9 mouse cellular contexts compared by ENCODE assay signal in the genomic region with DNA sequence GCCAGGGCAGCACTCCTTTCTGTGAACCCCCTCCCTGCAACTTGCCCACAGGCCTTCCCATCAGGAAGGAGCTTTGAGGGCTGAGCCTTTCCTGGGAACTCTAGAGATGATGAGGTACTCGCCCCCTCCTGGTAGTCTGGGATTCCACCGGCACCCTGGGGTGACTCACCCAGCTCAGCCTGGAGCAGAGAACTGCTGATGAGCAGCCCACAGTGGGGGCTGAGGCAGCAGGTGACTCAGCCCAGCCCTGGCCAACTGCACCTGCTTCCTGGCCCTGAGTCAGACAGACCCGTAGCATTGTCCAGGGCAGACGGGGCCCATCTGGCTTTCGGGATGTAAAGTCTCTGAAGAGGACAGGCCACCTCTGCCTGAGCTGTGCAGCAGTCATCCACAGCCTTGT. TPM values are rescaled to one million over a fixed set of nuclear protein-coding genes. Genes with fewer than 3 reads are reported as not detected.
DNase-seq lines count a peak whose midpoint lies in the region; ATAC-seq and TF ChIP-seq lines count a peak whose summit lies in the region.
"Had no signal": no experiment of that assay in that cellular context is flagged by ENCODE, and none has a peak within 500 bp of the region (broad histone marks: within the 10 kb centered on the region; RNA-seq: fewer than 3 reads in every experiment).

No protein-coding gene starts in this region.

- H3K4me3 ChIP-seq in gastrocnemius, adult 2 months: no peak overlapping the region
- no peak overlapping the region for H3K4me3 ChIP-seq in intestine, postnatal 0 days (ENCODE audit: low read depth, low read length)
- no peak overlapping the region for H3K4me3 ChIP-seq in stomach, embryonic 16.5 days (replicated peaks; ENCODE audit: low read length)

- 32% methylated on average over 5 of the region's 5 CpGs for WGBS in intestine, postnatal 0 days
- 38% methylated on average over 5 of the region's 5 CpGs for WGBS in stomach, embryonic 16.5 days

- peaks cover 9% of the 10 kb centered on the region; the same call in 1 of the 2 replicates for H3K27me3 ChIP-seq in intestine, postnatal 0 days (replicated peaks; ENCODE audit: control insufficient read depth, insufficient read depth, low read length)
- peaks cover 3% of the 10 kb centered on the region for H3K27me3 ChIP-seq in stomach, embryonic 16.5 days (ENCODE audit: control insufficient read depth, insufficient read depth, low read length)

- no peak for ATAC-seq in intestine, postnatal 0 days
- ATAC-seq in stomach, embryonic 16.5 days (ENCODE audit: insufficient read depth, low FRiP score): peak; percentile 38; the same call in 1 of the 2 replicates

- intact Hi-C loops in gastrocnemius, adult 2 months (cut with DNase I): no loop called here

- no peaks in the 10 kb centered on the region for H3K36me3 ChIP-seq in intestine, postnatal 0 days (ENCODE audit: control insufficient read depth, insufficient read depth)
- H3K36me3 ChIP-seq in stomach, embryonic 16.5 days (ENCODE audit: control insufficient read depth, insufficient read depth, low read length): no peaks in the 10 kb centered on the region

- H3K9ac ChIP-seq in intestine, postnatal 0 days (ENCODE audit: low read depth, low read length): no peak overlapping the region
- H3K9ac ChIP-seq in stomach, embryonic 16.5 days (ENCODE audit: low read length): no peak overlapping the region

- TF ChIP-seq CTCF in gastrocnemius, adult 2 months (IDR thresholded peaks at IDR 0.05): 0 out of 2 replicates have a peak, but pooled peaks have one; percentile 2
- peak; percentile 31 for TF ChIP-seq CTCF in intestine, postnatal 0 days (IDR thresholded peaks at IDR 0.05; ENCODE audit: low read depth)

- H3K9me3 ChIP-seq in intestine, postnatal 0 days (ENCODE audit: control insufficient read depth): no peaks in the 10 kb centered on the region
- H3K9me3 ChIP-seq in stomach, embryonic 16.5 days (replicated peaks; ENCODE audit: control insufficient read depth, low read length): no peaks in the 10 kb centered on the region

- no peaks in the 10 kb centered on the region; the same call in 1 of the 2 replicates for H3K4me1 ChIP-seq in intestine, postnatal 0 days (replicated peaks; ENCODE audit: control insufficient read depth, insufficient read depth, low read length)
- peaks cover 4% of the 10 kb centered on the region; the same call in 1 of the 2 replicates for H3K4me1 ChIP-seq in stomach, embryonic 16.5 days (ENCODE audit: control insufficient read depth, insufficient read depth, low read length)

- H3K27ac ChIP-seq in gastrocnemius, adult 2 months: no peak overlapping the region
- H3K27ac ChIP-seq in intestine, postnatal 0 days (ENCODE audit: low read depth, low read length): no peak overlapping the region
- no peak overlapping the region for H3K27ac ChIP-seq in stomach, embryonic 16.5 days (ENCODE audit: low read length)

- H3K4me2 ChIP-seq in intestine, postnatal 0 days (replicated peaks; ENCODE audit: low read depth): no peak overlapping the region
- no peak overlapping the region for H3K4me2 ChIP-seq in stomach, embryonic 16.5 days (ENCODE audit: low read depth, low read length)

- DNase-seq in gastrocnemius, adult 2 months: no peak
- DNase-seq in gastrocnemius, postnatal 4 days (ENCODE audit: low spot score in 2 of 2): no peak
- peak; percentile 35 for DNase-seq in retina, embryonic 14.5 days (ENCODE audit: low spot score)
- DNase-seq in retina, postnatal 1 day: no peak
- DNase-seq in embryo, embryonic 10 days (ENCODE audit: low spot score): no peak
- DNase-seq in lung, postnatal 14 days: no peak
- DNase-seq: embryo, embryonic 11 days had no signal

RNA-seq across cellular contexts. Expression of a gene that starts 4.9 kb away (rescaled TPM):
- total RNA-seq in gastrocnemius, adult 2 months (2021): under 1 TPM in 1 of 2 experiments, not detected in 1; 0.42 TPM
- total RNA-seq in gastrocnemius, postnatal 4 days (2021): not detected
- 38.7 and 42.3 TPM in 2 replicates for polyA plus RNA-seq in intestine, postnatal 0 days (2015; fragmentation: Nextera tagmentation; extraction: Ambion mirVana)
- 9.9 and 13.7 TPM in 2 replicates for polyA plus RNA-seq in stomach, embryonic 16.5 days (2015; fragmentation: Nextera tagmentation; extraction: Ambion mirVana)

RNA-seq across cellular contexts. Expression of a gene that starts 30.6 kb away (rescaled TPM):
- under 1 TPM; 0.18 to 0.81 TPM for total RNA-seq in gastrocnemius, adult 2 months (2021)
- total RNA-seq in gastrocnemius, postnatal 4 days (2021): 1 to 10 TPM; 1.1 to 1.3 TPM
- 1.1 and 1.3 TPM in 2 replicates for polyA plus RNA-seq in intestine, postnatal 0 days (2015; fragmentation: Nextera tagmentation; extraction: Ambion mirVana)
- 0.27 and 0.32 TPM in 2 replicates for polyA plus RNA-seq in stomach, embryonic 16.5 days (2015; fragmentation: Nextera tagmentation; extraction: Ambion mirVana)
